Mouse (Mus musculus): ENCODE measurements at regions not wholly inside any gene's neighbourhood (a gene's known extent, or its start where the extent isn't known, plus 50 kb on each side); places are given as distances from the start of the nearest gene placed in this dataset.

DNA sequence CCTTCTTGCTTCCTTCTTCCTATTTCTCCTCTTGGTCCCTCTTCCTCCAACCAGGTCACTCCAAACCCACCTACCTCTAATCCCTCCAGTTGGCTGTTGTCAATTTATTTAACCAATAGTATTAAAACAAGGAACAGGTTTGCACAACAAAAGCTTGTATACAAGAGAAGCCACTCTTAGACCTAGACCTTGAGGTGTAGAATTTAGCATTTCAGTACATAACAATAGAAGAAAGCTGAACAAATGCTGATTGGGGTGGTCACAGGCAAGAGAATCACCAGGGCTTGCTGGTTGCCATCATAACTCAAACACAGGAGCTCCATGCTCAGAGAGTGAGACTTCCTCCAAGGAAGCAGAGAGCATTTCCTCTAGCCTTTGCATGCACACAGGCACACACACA is 272.2 kb downstream of the Slc30a10 start:
- no peaks in the 10 kb centered on the region for H3K9me3 ChIP-seq (ENCODE audit: control insufficient read depth, insufficient read depth, low read depth, low read length)
- H3K4me1 ChIP-seq (ENCODE audit: control insufficient read depth in 2 of 2, insufficient read depth in 2 of 2, low read length in 2 of 2, poor library complexity in 1 of 2), result no peaks in the 10 kb centered on the region
- TF ChIP-seq HCFC1 (IDR thresholded peaks at IDR 0.05; ENCODE audit: borderline replicate concordance, insufficient read depth, low read length), result no peak
- in situ Hi-C loops (cut with MboI; ENCODE audit: low sequenced_read_pairs in 2 of 2, unreplicated experiment in 2 of 2), result no loop called here
- no peak for DNase-seq (ENCODE audit: low read depth, low spot score)
- no peak overlapping the region for H3K27ac ChIP-seq (ENCODE audit: insufficient read depth, low read depth, low read length, poor library complexity, severe bottlenecking)
- no peaks in the 10 kb centered on the region for H3K36me3 ChIP-seq (ENCODE audit: control insufficient read depth, insufficient read depth, low read length, poor library complexity, severe bottlenecking)
- no peak overlapping the region for H3K4me3 ChIP-seq (ENCODE audit: insufficient read depth in 1 of 2, low read depth in 1 of 2, low read length in 2 of 2, poor library complexity in 1 of 2, severe bottlenecking in 1 of 2)
- no peak overlapping the region for H3K9ac ChIP-seq (ENCODE audit: insufficient read depth, low read depth, low read length, poor library complexity, severe bottlenecking)

DNA sequence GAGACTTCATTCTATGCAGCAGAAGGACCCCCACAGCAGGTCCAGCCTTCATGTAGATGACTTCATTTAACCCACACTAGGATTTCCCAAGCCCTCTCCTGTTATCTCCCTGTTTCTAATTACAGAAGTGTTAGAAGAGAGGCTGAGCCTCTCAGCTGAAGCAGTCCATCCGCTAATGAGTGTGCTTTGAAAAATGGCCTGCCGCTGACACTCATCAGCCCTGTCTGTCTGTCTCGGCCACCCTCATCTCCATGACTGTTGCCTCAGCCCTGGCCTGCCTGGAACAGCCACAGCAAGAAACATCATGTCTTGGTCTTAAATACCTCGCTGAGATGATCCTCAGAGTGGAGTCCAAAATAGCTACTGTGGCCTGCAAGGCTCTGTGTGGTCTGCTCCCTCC is 273.1 kb downstream of the Slc30a10 start:
- DNase-seq (ENCODE audit: low read depth, low spot score), result no peak
- H3K4me1 ChIP-seq (ENCODE audit: control insufficient read depth in 2 of 2, insufficient read depth in 2 of 2, low read length in 2 of 2, poor library complexity in 1 of 2), result no peaks in the 10 kb centered on the region
- no peaks in the 10 kb centered on the region for H3K9me3 ChIP-seq (ENCODE audit: control insufficient read depth, insufficient read depth, low read depth, low read length)
- no peak overlapping the region for H3K27ac ChIP-seq (ENCODE audit: insufficient read depth, low read depth, low read length, poor library complexity, severe bottlenecking)
- in situ Hi-C loops (cut with MboI; ENCODE audit: low sequenced_read_pairs in 2 of 2, unreplicated experiment in 2 of 2), result no loop called here
- TF ChIP-seq HCFC1 (IDR thresholded peaks at IDR 0.05; ENCODE audit: borderline replicate concordance, insufficient read depth, low read length) (no peak), ZC3H11A (IDR thresholded peaks at IDR 0.05; ENCODE audit: borderline replicate concordance, low read depth, low read length) (no peak), ZNF384 (IDR thresholded peaks at IDR 0.05; ENCODE audit: low read depth, low read length) (no peak), MAFK (IDR thresholded peaks at IDR 0.05; ENCODE audit: insufficient read depth, low read depth, low read length) (no peak), CHD2 (IDR thresholded peaks at IDR 0.05; ENCODE audit: low read depth, low read length) (no peak)
- H3K4me3 ChIP-seq (ENCODE audit: insufficient read depth in 1 of 2, low read depth in 1 of 2, low read length in 2 of 2, poor library complexity in 1 of 2, severe bottlenecking in 1 of 2), result no peak overlapping the region
- no peaks in the 10 kb centered on the region for H3K36me3 ChIP-seq (ENCODE audit: control insufficient read depth, insufficient read depth, low read length, poor library complexity, severe bottlenecking)
- H3K9ac ChIP-seq (ENCODE audit: insufficient read depth, low read depth, low read length, poor library complexity, severe bottlenecking), result no peak overlapping the region

DNA sequence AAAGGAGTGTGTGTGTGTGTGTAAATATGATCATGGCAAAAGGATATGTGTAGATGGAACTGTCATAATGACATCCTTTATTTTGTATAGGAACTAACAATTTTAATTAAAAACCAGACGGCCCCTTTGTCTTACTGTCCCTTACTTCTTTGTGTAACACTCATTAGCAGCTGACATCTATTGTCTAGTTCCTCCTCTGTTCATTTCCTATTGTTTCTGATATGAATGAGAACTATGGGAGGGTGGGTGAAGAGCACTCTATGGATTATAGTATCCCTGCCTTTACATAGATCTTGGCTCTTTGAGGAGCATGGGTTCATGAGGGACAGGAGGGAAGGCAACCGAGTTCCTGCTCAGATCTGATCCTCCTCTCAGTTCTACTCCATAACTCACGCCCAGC is 273.8 kb downstream of the Slc30a10 start:
- TF ChIP-seq CHD2 (IDR thresholded peaks at IDR 0.05; ENCODE audit: low read depth, low read length), result no peak
- TF ChIP-seq ZC3H11A (IDR thresholded peaks at IDR 0.05; ENCODE audit: borderline replicate concordance, low read depth, low read length), result no peak
- no peak for TF ChIP-seq HCFC1 (IDR thresholded peaks at IDR 0.05; ENCODE audit: borderline replicate concordance, insufficient read depth, low read length)
- no peak for TF ChIP-seq ZNF384 (IDR thresholded peaks at IDR 0.05; ENCODE audit: low read depth, low read length)
- no peak for TF ChIP-seq MAFK (IDR thresholded peaks at IDR 0.05; ENCODE audit: insufficient read depth, low read depth, low read length)
- Histone ChIP-seq H3K9me3 (ENCODE audit: control insufficient read depth, insufficient read depth, low read depth, low read length) (no peaks in the 10 kb centered on the region), H3K4me1 (ENCODE audit: control insufficient read depth in 2 of 2, insufficient read depth in 2 of 2, low read length in 2 of 2, poor library complexity in 1 of 2) (no peaks in the 10 kb centered on the region), H3K9ac (ENCODE audit: insufficient read depth, low read depth, low read length, poor library complexity, severe bottlenecking) (no peak overlapping the region), H3K36me3 (ENCODE audit: control insufficient read depth, insufficient read depth, low read length, poor library complexity, severe bottlenecking) (no peaks in the 10 kb centered on the region), H3K27ac (ENCODE audit: insufficient read depth, low read depth, low read length, poor library complexity, severe bottlenecking) (no peak overlapping the region), H3K4me3 (ENCODE audit: insufficient read depth in 1 of 2, low read depth in 1 of 2, low read length in 2 of 2, poor library complexity in 1 of 2, severe bottlenecking in 1 of 2) (no peak overlapping the region)
- in situ Hi-C loops (cut with MboI; ENCODE audit: low sequenced_read_pairs in 2 of 2, unreplicated experiment in 2 of 2), result no loop called here
- DNase-seq (ENCODE audit: low read depth, low spot score), result no peak

DNA sequence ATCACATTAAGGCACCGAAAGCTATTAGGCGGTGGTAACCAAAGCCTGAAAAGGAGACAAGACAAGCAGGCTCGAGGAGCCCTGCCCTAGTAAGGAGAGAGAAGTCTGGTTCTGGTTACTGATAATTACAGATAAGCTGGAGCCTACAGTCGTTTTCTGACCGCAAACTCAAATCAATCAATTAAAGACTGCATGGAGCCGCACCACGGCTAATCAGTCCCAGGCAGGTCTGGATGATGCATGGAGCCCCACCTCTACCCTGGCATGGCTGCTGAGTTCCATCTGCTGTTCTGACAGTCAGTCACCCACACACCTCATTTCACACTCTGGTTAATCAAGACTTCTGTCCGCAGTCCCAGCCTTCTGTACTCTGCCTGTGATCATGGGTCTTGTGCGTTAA is 276.4 kb downstream of the Slc30a10 start:
- no peaks in the 10 kb centered on the region for H3K9me3 ChIP-seq (ENCODE audit: control insufficient read depth, insufficient read depth, low read depth, low read length)
- in situ Hi-C loops (cut with MboI; ENCODE audit: low sequenced_read_pairs in 2 of 2, unreplicated experiment in 2 of 2), result no loop called here
- no peak overlapping the region for H3K27ac ChIP-seq (ENCODE audit: insufficient read depth, low read depth, low read length, poor library complexity, severe bottlenecking)
- H3K9ac ChIP-seq (ENCODE audit: insufficient read depth, low read depth, low read length, poor library complexity, severe bottlenecking), result no peak overlapping the region
- no peak overlapping the region for H3K4me3 ChIP-seq (ENCODE audit: insufficient read depth in 1 of 2, low read depth in 1 of 2, low read length in 2 of 2, poor library complexity in 1 of 2, severe bottlenecking in 1 of 2)
- DNase-seq (ENCODE audit: low read depth, low spot score), result no peak
- H3K36me3 ChIP-seq (ENCODE audit: control insufficient read depth, insufficient read depth, low read length, poor library complexity, severe bottlenecking), result no peaks in the 10 kb centered on the region
- no peaks in the 10 kb centered on the region for H3K4me1 ChIP-seq (ENCODE audit: control insufficient read depth in 2 of 2, insufficient read depth in 2 of 2, low read length in 2 of 2, poor library complexity in 1 of 2)
- no peak for TF ChIP-seq HCFC1 (IDR thresholded peaks at IDR 0.05; ENCODE audit: borderline replicate concordance, insufficient read depth, low read length)
- TF ChIP-seq ZC3H11A (IDR thresholded peaks at IDR 0.05; ENCODE audit: borderline replicate concordance, low read depth, low read length), result no peak
- TF ChIP-seq ZNF384 (IDR thresholded peaks at IDR 0.05; ENCODE audit: low read depth, low read length), result no peak

DNA sequence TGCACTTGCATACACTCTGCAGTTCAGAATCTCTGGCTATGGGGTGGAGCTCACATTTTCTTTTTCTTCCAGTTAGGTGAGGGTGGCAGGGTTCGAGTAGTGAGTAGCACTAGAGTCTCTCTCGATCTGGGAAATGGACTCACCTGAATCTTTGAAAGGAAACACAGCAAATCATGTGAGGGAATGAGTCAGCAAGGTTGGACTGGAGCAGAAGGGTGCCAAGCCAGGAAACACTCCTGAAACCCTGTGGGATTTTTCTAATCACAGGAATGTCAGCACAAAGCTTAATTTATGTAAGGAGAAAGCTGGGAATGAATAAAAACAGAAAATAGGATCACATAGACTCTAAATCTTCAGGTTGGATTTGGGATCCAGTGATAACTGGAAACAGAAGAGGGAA is 282.1 kb downstream of the Slc30a10 start:
- no peak overlapping the region for H3K9ac ChIP-seq (ENCODE audit: insufficient read depth, low read depth, low read length, poor library complexity, severe bottlenecking)
- no peaks in the 10 kb centered on the region for H3K9me3 ChIP-seq (ENCODE audit: control insufficient read depth, insufficient read depth, low read depth, low read length)
- in situ Hi-C loops (cut with MboI; ENCODE audit: low sequenced_read_pairs in 2 of 2, unreplicated experiment in 2 of 2), result no loop called here
- no peaks in the 10 kb centered on the region for H3K4me1 ChIP-seq (ENCODE audit: control insufficient read depth in 2 of 2, insufficient read depth in 2 of 2, low read length in 2 of 2, poor library complexity in 1 of 2)
- TF ChIP-seq ZC3H11A (IDR thresholded peaks at IDR 0.05; ENCODE audit: borderline replicate concordance, low read depth, low read length) (no peak), MAFK (IDR thresholded peaks at IDR 0.05; ENCODE audit: insufficient read depth, low read depth, low read length) (peak; percentile 73), HCFC1 (IDR thresholded peaks at IDR 0.05; ENCODE audit: borderline replicate concordance, insufficient read depth, low read length) (no peak), ZNF384 (IDR thresholded peaks at IDR 0.05; ENCODE audit: low read depth, low read length) (no peak), CHD2 (IDR thresholded peaks at IDR 0.05; ENCODE audit: low read depth, low read length) (no peak)
- H3K4me3 ChIP-seq (ENCODE audit: insufficient read depth in 1 of 2, low read depth in 1 of 2, low read length in 2 of 2, poor library complexity in 1 of 2, severe bottlenecking in 1 of 2), result no peak overlapping the region
- no peak overlapping the region for H3K27ac ChIP-seq (ENCODE audit: insufficient read depth, low read depth, low read length, poor library complexity, severe bottlenecking)
- no peak for DNase-seq (ENCODE audit: low read depth, low spot score)
- H3K36me3 ChIP-seq (ENCODE audit: control insufficient read depth, insufficient read depth, low read length, poor library complexity, severe bottlenecking), result no peaks in the 10 kb centered on the region
